Mouse (Mus musculus) midbrain, embryonic 15.5 days (tissue): ENCODE results near the gene Chrng. TPM values are rescaled to one million over a fixed set of nuclear protein-coding genes. Genes with fewer than 3 reads are reported as not detected.

Experiments used
- ATAC-seq: fragments of 200-750 bp; cut with Nextera tagmentation; replicated peaks from 2 replicates; pipeline ENCODE4 v1.8.0; 2017; ENCODE audit warnings: moderate TSS enrichment
- H3K27ac ChIP-seq: fragments of 300-500 bp; sonication (generic); 2 replicates; pipeline ENCODE4 v1.5.1; 2015; ENCODE audit warnings: mild to moderate bottlenecking, inconsistent platforms
- H3K27me3 ChIP-seq: fragments of 300-500 bp; sonication (generic); replicated peaks from 2 replicates; pipeline ENCODE4 v1.6.1; 2015; ENCODE audit warnings: inconsistent platforms
- H3K36me3 ChIP-seq: fragments of 300-500 bp; sonication (generic); replicated peaks from 2 replicates; pipeline ENCODE4 v1.6.1; 2015; ENCODE audit warnings: inconsistent platforms
- H3K4me1 ChIP-seq: fragments of 300-500 bp; sonication (generic); 2 replicates; pipeline ENCODE4 v1.6.1; 2015; ENCODE audit warnings: inconsistent platforms
- H3K4me2 ChIP-seq: fragments of 300-500 bp; sonication (generic); 2 replicates; pipeline ENCODE4 v1.6.1; 2015; ENCODE audit warnings: inconsistent platforms, mild to moderate bottlenecking, moderate library complexity
- H3K4me3 ChIP-seq: fragments of 300-500 bp; sonication (generic); 2 replicates; pipeline ENCODE4 v1.5.1; 2015; ENCODE audit warnings: mild to moderate bottlenecking, inconsistent platforms
- H3K9ac ChIP-seq: fragments of 300-500 bp; sonication (generic); 2 replicates; pipeline ENCODE4 v1.6.1; 2015; ENCODE audit warnings: mild to moderate bottlenecking, inconsistent platforms
- H3K9me3 ChIP-seq: fragments of 300-500 bp; sonication (generic); 2 replicates; pipeline ENCODE4 v1.6.1; 2016; ENCODE audit warnings: inconsistent platforms
- WGBS: fragments of 180-500 bp; shearing (Covaris S2); methylation state at CpG from one replicate; pipeline ENCODE4 v1.1.7; 2015; ENCODE audit warnings: mixed read lengths; 5-methylcytosine and 5-hydroxymethylcytosine counted together
- polyA plus RNA-seq: library from polyadenylated mRNA; unstranded; fragments of >200 nt; fragmentation: Nextera tagmentation; extraction: Ambion mirVana; gene quantifications from 2 replicates; pipeline ENCODE4 v1.2.1, GENCODE M21; 2015

The Chrng gene
- polyA plus RNA-seq: not detected in 2 replicates

GRCm38 (mm10) chr1:87204465-87204864 is at the start of gene Chrng:
Chrng (plus strand) TSS chr1:87204657.
- Histone ChIP-seq H3K9ac (no peak within 1 kb of the TSS), H3K4me3 (no peak within 1 kb of the TSS), H3K4me1 (no peaks in the 10 kb centered on the region), H3K27ac (no peak within 1 kb of the TSS), H3K4me2 (no peak within 1 kb of the TSS), H3K9me3 (no peaks in the 10 kb centered on the region), H3K27me3 (peaks cover 23% of the 10 kb centered on the region), H3K36me3 (no peaks in the 10 kb centered on the region)
- 89% methylated on average over 7 of the region's 7 CpGs for WGBS
- ATAC-seq: no peak

- Histone ChIP-seq H3K4me3 (peak overlapping the region; percentile 50), H3K9me3 (no peaks in the 10 kb centered on the region), H3K27me3 (peaks cover 81% of the 10 kb centered on the region), H3K4me2 (peak overlapping the region; percentile 86), H3K9ac (peak overlapping the region; percentile 51), H3K4me1 (peaks cover 31% of the 10 kb centered on the region), H3K27ac (no peak overlapping the region), H3K36me3 (no peaks in the 10 kb centered on the region)
- peak; percentile 40 for ATAC-seq
- WGBS: under 1% methylated on average over 55 of the region's 56 CpGs
These were observed 48.8 kb upstream of the Chrng start for GRCm38 (mm10) chr1:87155531-87156198.

GRCm38 (mm10) chr1:87156199-87156587 is 48.3 kb upstream of the Chrng start, which contains the start of gene Ecel1:
Ecel1 (minus strand) TSS chr1:87156521.
- peaks cover 76% of the 10 kb centered on the region for H3K27me3 ChIP-seq
- no peaks in the 10 kb centered on the region for H3K9me3 ChIP-seq
- ATAC-seq: no peak; the same call in 1 of the 2 replicates
- no peak within 1 kb of the TSS for H3K27ac ChIP-seq
- H3K4me1 ChIP-seq: peaks cover 31% of the 10 kb centered on the region
- peak within 1 kb of the TSS; percentile 86 for H3K4me2 ChIP-seq
- H3K36me3 ChIP-seq: no peaks in the 10 kb centered on the region
- H3K9ac ChIP-seq: peak within 1 kb of the TSS; percentile 51
- peak within 1 kb of the TSS; percentile 50 for H3K4me3 ChIP-seq
- WGBS: 2% methylated on average over 12 of the region's 12 CpGs

GRCm38 (mm10) chr1:87159396-87159795 is 45.1 kb upstream of the Chrng start:
- ATAC-seq: no peak
- H3K4me1 ChIP-seq: peaks cover 23% of the 10 kb centered on the region
- no peak overlapping the region for H3K4me2 ChIP-seq
- H3K4me3 ChIP-seq: no peak overlapping the region
- no peak overlapping the region for H3K9ac ChIP-seq
- 78% methylated on average over 3 of the region's 3 CpGs for WGBS
- no peaks in the 10 kb centered on the region for H3K9me3 ChIP-seq
- no peak overlapping the region for H3K27ac ChIP-seq
- no peaks in the 10 kb centered on the region for H3K36me3 ChIP-seq
- peaks cover 44% of the 10 kb centered on the region for H3K27me3 ChIP-seq

- H3K4me1 ChIP-seq: peaks cover 16% of the 10 kb centered on the region
These were observed 40.2 kb upstream of the Chrng start for GRCm38 (mm10) chr1:87164164-87164795.

GRCm38 (mm10) chr1:87164796-87165184 is 39.7 kb upstream of the Chrng start:
- Histone ChIP-seq H3K4me1 (peaks cover 21% of the 10 kb centered on the region), H3K9ac (no peak overlapping the region), H3K4me3 (no peak overlapping the region), H3K9me3 (no peaks in the 10 kb centered on the region), H3K36me3 (no peaks in the 10 kb centered on the region), H3K4me2 (no peak overlapping the region), H3K27me3 (no peaks in the 10 kb centered on the region), H3K27ac (no peak overlapping the region)
- 50% methylated on average over 9 of the region's 9 CpGs for WGBS
- ATAC-seq: 0 out of 2 replicates have a peak, but pooled peaks have one; percentile 10

More at GRCm38 (mm10) chr1:87164164-87164795, 40.2 kb upstream of the Chrng start:
- ATAC-seq: peak; percentile 65
- no peak overlapping the region; the same call in 1 of the 2 replicates for H3K27ac ChIP-seq
- no peak overlapping the region for H3K4me2 ChIP-seq
- WGBS: 32% methylated on average over 11 of the region's 11 CpGs
- H3K4me3 ChIP-seq: no peak overlapping the region
- H3K9ac ChIP-seq: no peak overlapping the region
- H3K36me3 ChIP-seq: no peaks in the 10 kb centered on the region
- no peaks in the 10 kb centered on the region for H3K27me3 ChIP-seq
- no peaks in the 10 kb centered on the region for H3K9me3 ChIP-seq

- H3K9ac ChIP-seq: no peak overlapping the region
- H3K36me3 ChIP-seq: no peaks in the 10 kb centered on the region
- WGBS: 6% methylated on average over 18 of the region's 19 CpGs
- H3K27me3 ChIP-seq: no peaks in the 10 kb centered on the region; the same call in 1 of the 2 replicates
- no peak overlapping the region for H3K4me3 ChIP-seq
- H3K4me1 ChIP-seq: peaks cover 38% of the 10 kb centered on the region
- no peaks in the 10 kb centered on the region for H3K9me3 ChIP-seq
- ATAC-seq: peak; percentile 40
- H3K4me2 ChIP-seq: no peak overlapping the region
- H3K27ac ChIP-seq: no peak overlapping the region
These were observed 34.0 kb upstream of the Chrng start for GRCm38 (mm10) chr1:87170458-87170857.

- H3K9me3 ChIP-seq: no peaks in the 10 kb centered on the region
- no peak overlapping the region for H3K9ac ChIP-seq
- 90% methylated on average over 1 of the region's 1 CpGs for WGBS
- no peak overlapping the region for H3K4me3 ChIP-seq
- H3K27me3 ChIP-seq: no peaks in the 10 kb centered on the region; the same call in 1 of the 2 replicates
- H3K36me3 ChIP-seq: no peaks in the 10 kb centered on the region
- ATAC-seq: 0 out of 2 replicates have a peak, but pooled peaks have one; percentile 24
- no peak overlapping the region for H3K27ac ChIP-seq
- H3K4me1 ChIP-seq: peaks cover 44% of the 10 kb centered on the region
- no peak overlapping the region for H3K4me2 ChIP-seq
These were observed 33.1 kb upstream of the Chrng start for GRCm38 (mm10) chr1:87171312-87171711.

GRCm38 (mm10) chr1:87172316-87172715 is 32.1 kb upstream of the Chrng start:
- no peak overlapping the region for H3K9ac ChIP-seq
- H3K4me2 ChIP-seq: no peak overlapping the region
- H3K36me3 ChIP-seq: no peaks in the 10 kb centered on the region
- H3K9me3 ChIP-seq: no peaks in the 10 kb centered on the region
- peaks cover 44% of the 10 kb centered on the region for H3K4me1 ChIP-seq
- 30% methylated on average over 9 of the region's 9 CpGs for WGBS
- no peak for ATAC-seq
- no peaks in the 10 kb centered on the region; the same call in 1 of the 2 replicates for H3K27me3 ChIP-seq
- H3K4me3 ChIP-seq: no peak overlapping the region
- no peak overlapping the region for H3K27ac ChIP-seq

- Histone ChIP-seq H3K27me3 (no peaks in the 10 kb centered on the region; the same call in 1 of the 2 replicates), H3K4me3 (no peak overlapping the region), H3K36me3 (no peaks in the 10 kb centered on the region), H3K9ac (no peak overlapping the region), H3K4me2 (no peak overlapping the region), H3K27ac (no peak overlapping the region), H3K4me1 (peaks cover 36% of the 10 kb centered on the region), H3K9me3 (no peaks in the 10 kb centered on the region)
- ATAC-seq: no peak
- 23% methylated on average over 28 of the region's 28 CpGs for WGBS
These were observed 30.2 kb upstream of the Chrng start for GRCm38 (mm10) chr1:87174006-87174955.

GRCm38 (mm10) chr1:87175852-87176292 is 28.6 kb upstream of the Chrng start:
- Histone ChIP-seq H3K27ac (no peak overlapping the region), H3K9me3 (no peaks in the 10 kb centered on the region), H3K9ac (no peak overlapping the region), H3K27me3 (no peaks in the 10 kb centered on the region; the same call in 1 of the 2 replicates), H3K4me3 (no peak overlapping the region), H3K4me2 (peak overlapping the region; percentile 9; the same call in 1 of the 2 replicates), H3K4me1 (peaks cover 22% of the 10 kb centered on the region), H3K36me3 (no peaks in the 10 kb centered on the region)
- WGBS: 5% methylated on average over 11 of the region's 11 CpGs
- ATAC-seq: peak; percentile 74

- ATAC-seq: no peak
- WGBS: 68% methylated on average over 5 of the region's 5 CpGs
- peaks cover 29% of the 10 kb centered on the region for H3K27me3 ChIP-seq
- H3K4me1 ChIP-seq: peaks cover 10% of the 10 kb centered on the region
- H3K9me3 ChIP-seq: no peaks in the 10 kb centered on the region
- H3K4me3 ChIP-seq: no peak overlapping the region
- no peak overlapping the region for H3K4me2 ChIP-seq
- no peak overlapping the region for H3K9ac ChIP-seq
- no peak overlapping the region for H3K27ac ChIP-seq
- H3K36me3 ChIP-seq: no peaks in the 10 kb centered on the region
These were observed 23.6 kb upstream of the Chrng start for GRCm38 (mm10) chr1:87180896-87181295.
